Mouse (Mus musculus) left cerebral cortex, postnatal 4 days (tissue): ENCODE measurements at regions not wholly inside any gene's neighbourhood (a gene's known extent, or its start where the extent isn't known, plus 50 kb on each side); places are given as distances from the start of the nearest gene placed in this dataset.

ENCODE experiments used
- DNase-seq: peaks from one replicate; pipeline ENCODE4 v3.0.0-alpha.2; 2022
- intact Hi-C: fragments of 180-260 bp; cut with DNase I; formaldehyde crosslinking; loops from one replicate; pipeline ENCODE4 v1.15.1; 2025

GRCm38 (mm10) chr5:56394021-56394420 lies 1323.7 kb upstream of the Pcdh7 start:
- DNase-seq: no peak
- intact Hi-C loops: no loop called here

GRCm38 (mm10) chr5:56434958-56435357 lies 1282.8 kb upstream of the Pcdh7 start:
- no peak for DNase-seq
- intact Hi-C loops: no loop called here

GRCm38 (mm10) chr5:56440423-56440822 lies 1277.3 kb upstream of the Pcdh7 start:
- intact Hi-C loops: no loop called here

GRCm38 (mm10) chr5:56487739-56488138 lies 1230.0 kb upstream of the Pcdh7 start:
- intact Hi-C loops: no loop called here
- DNase-seq: peak; percentile 11

More at GRCm38 (mm10) chr5:56440423-56440822, 1277.3 kb upstream of the Pcdh7 start:
- DNase-seq: no peak
